Mouse (Mus musculus) heart, adult 18-20 months (tissue): ENCODE data around the gene Limk1. TPM values are rescaled to one million over a fixed set of nuclear protein-coding genes. Genes with fewer than 3 reads are reported as not detected.

ENCODE experiments used
- DNase-seq, 2 experiments: peaks; one replicate each; pipeline ENCODE4 v3.0.0; 2021 to 2022; ENCODE audit warnings: mixed read lengths in 1 of 2
- long read RNA-seq, 2 experiments: library from polyadenylated mRNA; stranded (forward); transcript quantifications; one replicate each; pipeline ENCODE4 v2.0.0; 2021
- total RNA-seq, 2 experiments: library from RNA; stranded (reverse); gene quantifications; 2 replicates each; pipeline ENCODE4 v1.2.3; 2021

The Limk1 gene
- 1 to 10 TPM; 4.3 to 5.1 TPM for total RNA-seq
- long read RNA-seq, experiment 1: 0 reads
- long read RNA-seq, experiment 2: 0 reads

GRCm38 (mm10) chr5:134688086-134688717 lies at the start of gene Limk1:
TSS of gene Limk1 (minus strand) at chr5:134688598.
- DNase-seq: no peak

- DNase-seq: peak; percentile 34 to 43
Observed at GRCm38 (mm10) chr5:134734920-134735319, 46.5 kb upstream of the Limk1 start.

GRCm38 (mm10) chr5:134734072-134734471 lies 45.7 kb upstream of the Limk1 start:
- no peak for DNase-seq

GRCm38 (mm10) chr5:134733241-134733640 lies 44.8 kb upstream of the Limk1 start:
- no peak for DNase-seq

GRCm38 (mm10) chr5:134729124-134729523 lies 40.7 kb upstream of the Limk1 start:
- DNase-seq: no peak

GRCm38 (mm10) chr5:134728535-134728934 lies 40.1 kb upstream of the Limk1 start:
- no peak for DNase-seq

GRCm38 (mm10) chr5:134727001-134727639 lies 38.7 kb upstream of the Limk1 start:
- DNase-seq: no peak

GRCm38 (mm10) chr5:134725299-134725698 lies 36.9 kb upstream of the Limk1 start:
- DNase-seq: no peak

- no peak for DNase-seq
Observed at GRCm38 (mm10) chr5:134720058-134720457, 31.7 kb upstream of the Limk1 start.

- no peak for DNase-seq
Observed at GRCm38 (mm10) chr5:134711076-134711475, 22.7 kb upstream of the Limk1 start.

GRCm38 (mm10) chr5:134709275-134709674 lies 20.9 kb upstream of the Limk1 start:
- DNase-seq: no peak

GRCm38 (mm10) chr5:134704157-134704556 lies 15.8 kb upstream of the Limk1 start:
- DNase-seq: peak; percentile 71 to 90

- DNase-seq: no peak
Observed at GRCm38 (mm10) chr5:134695539-134695938, 7.1 kb upstream of the Limk1 start.

- DNase-seq: no peak
Observed at GRCm38 (mm10) chr5:134695082-134695481, 6.7 kb upstream of the Limk1 start.

GRCm38 (mm10) chr5:134692704-134693103 lies 4.3 kb upstream of the Limk1 start:
- DNase-seq: no peak

- peak; percentile 99 to 100 for DNase-seq
Observed at GRCm38 (mm10) chr5:134688718-134689284, 403 bp upstream of the Limk1 start.

GRCm38 (mm10) chr5:134687187-134687586 lies 1.2 kb downstream of the Limk1 start:
- DNase-seq: no peak

- no peak for DNase-seq
Observed at GRCm38 (mm10) chr5:134686541-134686940, 1.9 kb downstream of the Limk1 start.

- DNase-seq: no peak
Observed at GRCm38 (mm10) chr5:134684398-134684797, 4.0 kb downstream of the Limk1 start.

- DNase-seq: no peak
Observed at GRCm38 (mm10) chr5:134683813-134684212, 4.6 kb downstream of the Limk1 start.

- peak; percentile 36 to 38 for DNase-seq
Observed at GRCm38 (mm10) chr5:134680238-134680637, 8.2 kb downstream of the Limk1 start.

- DNase-seq: peak; percentile 53 to 68
Observed at GRCm38 (mm10) chr5:134678827-134679546, 9.4 kb downstream of the Limk1 start.

GRCm38 (mm10) chr5:134678031-134678430 lies 10.4 kb downstream of the Limk1 start:
- DNase-seq: peak; percentile 70 to 83
